Mouse (Mus musculus) retina, postnatal 7 days (tissue): ENCODE results near the gene Nek10.
"Not testable (repeated sequence)": the region's sequence is repeated elsewhere in the genome, so short reads cannot be mapped to it uniquely, and the experiment has no call there.

Source experiments
- DNase-seq: peaks from one replicate; pipeline ENCODE4 v3.0.0-alpha.2; 2012; ENCODE audit warnings: low read depth, low spot score

The Nek10 gene

DNA sequence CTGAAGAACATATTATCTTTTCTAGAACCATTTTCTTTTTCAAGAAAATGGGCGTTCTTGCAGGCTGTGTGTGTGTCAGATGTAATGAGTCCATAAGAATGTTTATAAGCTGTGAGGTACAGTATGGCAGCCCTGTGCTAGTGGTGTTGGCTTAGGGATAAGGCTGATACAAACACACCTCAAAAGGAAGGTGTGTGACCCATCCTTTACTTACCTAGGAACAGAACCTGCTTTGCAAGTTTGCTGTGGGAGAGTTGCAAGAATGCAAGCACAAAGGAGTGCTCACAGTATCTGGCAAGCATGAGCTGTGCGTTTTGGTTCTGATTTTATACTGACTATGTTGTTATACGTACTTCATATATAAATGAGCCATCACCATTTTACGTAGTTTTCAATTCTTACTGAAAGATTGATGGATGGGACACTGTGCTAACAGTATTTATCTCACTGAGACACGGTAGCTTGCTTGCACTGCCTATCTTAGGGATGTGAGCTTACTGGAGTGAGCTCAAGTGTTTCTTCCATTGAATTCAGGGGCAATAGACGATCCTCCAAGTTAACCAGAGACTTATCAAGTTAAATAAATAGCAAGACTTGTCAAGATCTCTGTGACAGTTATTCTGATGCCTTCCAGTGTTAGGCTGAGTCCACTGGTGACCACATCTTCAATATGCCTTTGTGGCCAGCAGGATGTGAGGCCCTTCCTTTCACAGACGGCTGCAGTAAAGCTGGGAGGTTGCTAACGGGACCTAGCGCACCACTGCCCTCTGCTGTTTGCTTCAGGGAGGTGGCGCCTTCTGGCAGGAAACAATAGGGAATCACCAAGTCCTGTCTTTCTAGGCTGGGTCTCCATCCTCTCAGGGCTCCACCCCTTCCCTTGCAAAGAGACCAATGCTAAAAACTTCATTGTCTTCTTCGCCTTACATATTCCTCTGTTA lies 181.8 kb downstream of the Nek10 start:
- DNase-seq: peak; percentile 48

- DNase-seq: no peak
Measured at GRCm38 (mm10) chr14:14987403-14987802, 184.2 kb downstream of the Nek10 start.

- no peak for DNase-seq
Measured at GRCm38 (mm10) chr14:14991642-14992041, 188.4 kb downstream of the Nek10 start.

- no peak for DNase-seq
Measured at GRCm38 (mm10) chr14:15011408-15011807, 208.2 kb downstream of the Nek10 start.

- no peak for DNase-seq
Measured at GRCm38 (mm10) chr14:15014799-15015198, 211.6 kb downstream of the Nek10 start.

DNA sequence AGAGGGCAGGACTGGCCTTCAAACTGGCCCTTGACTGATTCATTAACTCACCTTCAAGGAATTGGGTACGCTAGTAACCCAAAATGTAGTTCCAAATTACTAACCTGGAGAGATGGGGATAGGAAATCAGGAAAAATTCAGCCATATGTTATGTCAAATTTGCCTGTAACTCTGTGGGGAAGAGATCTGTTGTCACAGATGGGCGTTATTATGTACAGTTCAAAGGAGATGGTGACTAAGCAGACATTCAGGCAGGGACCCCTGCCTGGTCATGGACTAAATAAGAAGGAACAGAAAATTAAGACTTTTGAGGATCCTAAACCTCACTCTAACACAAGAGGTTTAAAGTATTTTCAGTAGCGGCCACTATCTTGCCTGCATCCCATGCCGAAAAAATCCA lies 227.4 kb downstream of the Nek10 start:
- DNase-seq: not testable (repeated sequence)

- DNase-seq: not testable (repeated sequence)
Measured at GRCm38 (mm10) chr14:15034638-15035037, 231.4 kb downstream of the Nek10 start.

DNA sequence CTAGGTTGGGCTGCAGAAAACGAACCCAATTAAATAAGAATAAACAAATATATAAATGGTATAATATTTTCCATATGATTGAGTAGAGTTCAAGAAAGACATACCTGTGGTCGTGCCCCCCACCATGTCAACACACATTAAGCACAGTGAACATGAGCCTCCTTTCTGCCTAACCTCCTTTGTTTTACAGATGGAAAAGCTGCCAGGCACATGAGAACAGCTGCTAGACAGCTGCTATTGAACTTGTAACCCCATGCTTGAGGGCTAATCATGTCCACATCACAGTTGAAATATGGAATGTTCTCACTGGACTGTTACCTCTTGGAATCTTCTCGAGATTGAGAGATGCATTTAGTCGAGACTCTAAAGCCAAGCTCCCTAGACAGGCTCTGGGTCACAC lies 245.0 kb downstream of the Nek10 start:
- no peak for DNase-seq

GRCm38 (mm10) chr14:15061496-15061895 lies 258.3 kb downstream of the Nek10 start:
- DNase-seq: no peak
